In the genomic region with DNA sequence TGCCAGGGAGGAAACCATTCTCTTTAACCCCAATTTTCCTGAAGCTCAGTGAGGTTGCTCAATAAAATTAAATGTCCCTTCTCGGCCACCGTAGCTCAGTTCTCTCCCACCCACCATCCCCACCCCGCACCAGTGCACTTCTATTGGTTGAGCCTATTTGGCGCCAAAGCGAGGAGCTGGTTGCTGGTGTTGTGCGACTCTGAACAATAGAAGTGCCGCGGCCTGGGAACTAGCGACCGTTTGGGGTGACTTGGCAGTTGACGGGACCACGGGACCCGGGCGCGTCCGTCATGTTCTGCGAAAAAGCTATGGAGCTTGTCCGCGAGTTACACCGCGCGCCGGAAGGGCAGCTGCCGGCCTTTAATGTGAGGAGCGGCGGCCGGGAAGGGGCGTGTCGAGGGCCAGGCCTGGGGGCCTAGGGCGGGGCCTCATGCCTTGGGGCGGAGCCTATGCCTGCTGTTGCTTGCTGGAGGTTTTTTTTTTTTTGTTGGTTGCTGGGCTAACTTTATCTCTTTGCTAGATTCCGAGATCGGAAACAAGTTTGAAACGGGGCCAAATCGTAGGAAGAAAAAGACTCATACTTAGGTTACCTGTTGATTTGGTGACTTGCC, we compare ENCODE assay signal across 8 mouse cellular contexts. TPM values are rescaled to one million over a fixed set of nuclear protein-coding genes. Genes with fewer than 3 reads are reported as not detected.
DNase-seq lines count a peak whose midpoint lies in the region; ATAC-seq and TF ChIP-seq lines count a peak whose summit lies in the region.

No protein-coding gene starts in this region.

- H3K4me1 ChIP-seq in bone marrow, adult 2 months (ENCODE audit: control insufficient read depth, insufficient read depth, low read length): no peaks in the 10 kb centered on the region
- H3K4me1 ChIP-seq in embryonic facial prominence, embryonic 15.5 days: 0 out of 2 replicates have a peak, but pooled peaks cover 3% of the 10 kb centered on the region
- H3K4me1 ChIP-seq in heart, embryonic 10.5 days: peaks cover 5% of the 10 kb centered on the region; the same call in 1 of the 2 replicates
- peaks cover 11% of the 10 kb centered on the region; the same call in 1 of the 2 replicates for H3K4me1 ChIP-seq in kidney, embryonic 15.5 days

- H3K9ac ChIP-seq in embryonic facial prominence, embryonic 15.5 days: peak overlapping the region; percentile 42
- peak overlapping the region; percentile 55 for H3K9ac ChIP-seq in kidney, embryonic 15.5 days

- no peaks in the 10 kb centered on the region for H3K36me3 ChIP-seq in embryonic facial prominence, embryonic 15.5 days
- no peaks in the 10 kb centered on the region for H3K36me3 ChIP-seq in heart, embryonic 10.5 days
- H3K36me3 ChIP-seq in kidney, embryonic 15.5 days: peaks cover 10% of the 10 kb centered on the region; the same call in 1 of the 2 replicates

- peak overlapping the region; percentile 60 for H3K4me2 ChIP-seq in embryonic facial prominence, embryonic 15.5 days (replicated peaks)
- peak overlapping the region; percentile 72 for H3K4me2 ChIP-seq in kidney, embryonic 15.5 days

- peak; percentile 93 for ATAC-seq in embryonic facial prominence, embryonic 15.5 days (ENCODE audit: insufficient number of reproducible peaks, low FRiP score, low TSS enrichment, low read depth)
- ATAC-seq in kidney, embryonic 15.5 days (replicated peaks; ENCODE audit: low FRiP score): peak; percentile 96
- ATAC-seq in monocyte, adult 5-6 weeks (replicated peaks; ENCODE audit: insufficient number of reproducible peaks, low FRiP score, low TSS enrichment, poor library complexity, severe bottlenecking): peak; percentile 87

- TF ChIP-seq CTCF in bone marrow, adult 2 months (IDR thresholded peaks at IDR 0.05; ENCODE audit: control insufficient read depth, insufficient read depth, low read length): no peak

- WGBS in bone marrow, adult 2 months: under 1% methylated on average over 35 of the region's 35 CpGs
- WGBS in embryonic facial prominence, embryonic 15.5 days: under 1% methylated on average over 35 of the region's 35 CpGs
- under 1% methylated on average over 35 of the region's 35 CpGs for WGBS in heart, embryonic 10.5 days
- under 1% methylated on average over 35 of the region's 35 CpGs for WGBS in kidney, embryonic 15.5 days

- no peaks in the 10 kb centered on the region for H3K27me3 ChIP-seq in embryonic facial prominence, embryonic 15.5 days
- no peaks in the 10 kb centered on the region for H3K27me3 ChIP-seq in heart, embryonic 10.5 days (ENCODE audit: insufficient read depth, poor library complexity, severe bottlenecking)
- H3K27me3 ChIP-seq in kidney, embryonic 15.5 days: no peaks in the 10 kb centered on the region

- H3K27ac ChIP-seq in bone marrow, adult 2 months (ENCODE audit: control insufficient read depth, insufficient read depth, low read depth, low read length, poor library complexity): peak overlapping the region; percentile 93
- H3K27ac ChIP-seq in embryonic facial prominence, embryonic 15.5 days (replicated peaks): peak overlapping the region; percentile 85
- H3K27ac ChIP-seq in heart, embryonic 10.5 days: peak overlapping the region; percentile 90
- peak overlapping the region; percentile 92 for H3K27ac ChIP-seq in kidney, embryonic 15.5 days

- DNase-seq in 416B (ENCODE audit: low read depth): peak; percentile 98
- peak; percentile 96 for DNase-seq in heart, embryonic 10.5 days (ENCODE audit: low spot score)
- peak; percentile 97 for DNase-seq in liver
- peak; percentile 95 to 96 for DNase-seq in spleen, postnatal 4 days (ENCODE audit: low spot score in 2 of 2)

- 0 out of 2 replicates have a peak, but pooled peaks have one; percentile 21 for TF ChIP-seq POLR2A in bone marrow, adult 2 months (IDR thresholded peaks at IDR 0.05; ENCODE audit: borderline replicate concordance, control insufficient read depth, low read depth, low read length)

- H3K9me3 ChIP-seq in embryonic facial prominence, embryonic 15.5 days (replicated peaks): no peaks in the 10 kb centered on the region
- H3K9me3 ChIP-seq in heart, embryonic 10.5 days: no peaks in the 10 kb centered on the region
- H3K9me3 ChIP-seq in kidney, embryonic 15.5 days (replicated peaks): no peaks in the 10 kb centered on the region

- H3K4me3 ChIP-seq in bone marrow, adult 2 months (replicated peaks; ENCODE audit: control insufficient read depth, low read depth, low read length): peak overlapping the region; percentile 98
- peak overlapping the region; percentile 71 for H3K4me3 ChIP-seq in embryonic facial prominence, embryonic 15.5 days (replicated peaks)
- peak overlapping the region; percentile 68 for H3K4me3 ChIP-seq in heart, embryonic 10.5 days
- H3K4me3 ChIP-seq in kidney, embryonic 15.5 days (replicated peaks): peak overlapping the region; percentile 64

RNA-seq across cellular contexts. Expression of a gene that starts 4.3 kb away (rescaled TPM):
- 29.1 and 37.4 TPM in 2 replicates for polyA plus RNA-seq in bone marrow, adult 2 months (2011; ENCODE audit: insufficient read depth, insufficient read length, low replicate concordance, missing spikeins)
- 26.4 and 28.0 TPM in 2 replicates for polyA plus RNA-seq in embryonic facial prominence, embryonic 15.5 days (2015; fragmentation: Nextera tagmentation; extraction: Ambion mirVana)
- polyA plus RNA-seq in heart, embryonic 10.5 days (2016; fragmentation: Nextera tagmentation; extraction: Ambion mirVana): 38.0 and 57.1 TPM in 2 replicates
- 49.3 TPM in 2 replicates for polyA plus RNA-seq in kidney, embryonic 15.5 days (2015; fragmentation: Nextera tagmentation; extraction: Ambion mirVana)
- total RNA-seq in monocyte, adult 5-6 weeks (2017): 10.4 to 13.1 TPM (median 13.0 TPM) in 3 replicates

RNA-seq across cellular contexts. Expression of a gene that starts 5.0 kb away (rescaled TPM):
- polyA plus RNA-seq in bone marrow, adult 2 months (2011; ENCODE audit: insufficient read depth, insufficient read length, low replicate concordance, missing spikeins): 18.5 and 31.7 TPM in 2 replicates
- polyA plus RNA-seq in embryonic facial prominence, embryonic 15.5 days (2015; fragmentation: Nextera tagmentation; extraction: Ambion mirVana): 74.2 and 78.9 TPM in 2 replicates
- 53.7 and 54.8 TPM in 2 replicates for polyA plus RNA-seq in heart, embryonic 10.5 days (2016; fragmentation: Nextera tagmentation; extraction: Ambion mirVana)
- 62.3 and 63.5 TPM in 2 replicates for polyA plus RNA-seq in kidney, embryonic 15.5 days (2015; fragmentation: Nextera tagmentation; extraction: Ambion mirVana)
- 237 to 505 TPM (median 368 TPM) in 3 replicates for total RNA-seq in monocyte, adult 5-6 weeks (2017)

Comparison
In these comparisons a context has a peak if more than half of its experiments do, and no peak if none do; other contexts are left out.
1. Peak in every context shown above with its lines: DNase-seq, ATAC-seq, H3K4me3 ChIP-seq and H3K27ac ChIP-seq.